ENCODE assay signal across 8 mouse cellular contexts in the genomic region with DNA sequence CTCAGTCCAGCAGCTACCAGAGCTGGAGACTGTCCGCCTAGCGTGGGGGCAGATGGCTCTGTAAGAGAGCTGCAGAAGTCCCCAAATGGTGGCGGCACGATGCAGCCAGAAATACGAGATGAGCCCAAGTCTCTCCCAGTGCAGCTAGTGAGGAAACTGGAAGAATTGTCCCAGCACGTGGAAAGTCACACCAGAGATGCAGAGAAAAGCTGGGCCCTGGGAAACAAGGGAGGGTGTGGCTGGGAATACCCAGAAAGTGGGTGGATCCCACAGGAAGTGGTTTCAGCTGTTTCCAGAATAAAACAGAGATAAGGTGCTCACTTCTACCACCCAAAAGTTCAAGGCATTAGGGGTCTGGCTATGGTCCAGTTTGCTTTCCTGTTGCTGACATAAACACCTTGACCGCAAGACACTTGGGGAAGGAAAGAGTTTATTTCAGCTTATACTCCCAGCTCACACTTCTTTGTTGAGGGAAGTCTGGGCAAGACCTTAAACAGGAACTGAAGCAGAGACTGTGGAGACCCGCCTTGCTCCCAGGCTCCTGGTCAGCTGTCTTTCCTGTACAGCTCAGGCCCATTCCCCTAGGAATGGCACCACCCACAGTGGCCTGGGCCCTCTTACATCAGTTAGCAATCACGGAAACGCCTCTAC.
DNase-seq lines count a peak whose midpoint lies in the region; ATAC-seq and TF ChIP-seq lines count a peak whose summit lies in the region.

No protein-coding gene starts in this region.

- ATAC-seq in forebrain, postnatal 0 days, result no peak
- no peak for ATAC-seq in forebrain, embryonic 13.5 days
- peak; percentile 48; the same call in 1 of the 2 replicates for ATAC-seq in lung, embryonic 14.5 days (ENCODE audit: insufficient read depth)

- peak; percentile 25; the same call in 1 of the 2 replicates for TF ChIP-seq POLR2A in heart, adult 2 months (IDR thresholded peaks at IDR 0.05; ENCODE audit: insufficient read depth, low read depth, low read length)
- TF ChIP-seq POLR2A in kidney, adult 2 months (IDR thresholded peaks at IDR 0.05; ENCODE audit: low read depth, low read length), result no peak

- intact Hi-C loops in heart, adult 2 months (cut with DNase I), result loop anchor here (1.0 to 5.0 kb wide), 4 partner anchors 10 to 216 kb away; no protein-coding TSS in a partner anchor

- no peak for DNase-seq in forebrain, postnatal 0 days
- peak; percentile 76 for DNase-seq in MEL-GATA-1-ER (ENCODE audit: extremely low read depth, low read depth)
- peak; percentile 69 to 81 for DNase-seq in heart, adult 2 months
- DNase-seq in kidney, adult 2 months, result peak; percentile 89
- DNase-seq in lung, embryonic 14.5 days, result peak; percentile 63
- no peak for DNase-seq in layer of hippocampus, adult 11-12 months (ENCODE audit: low spot score)
- DNase-seq in retina, postnatal 1 day, result no peak

- H3K9me3 ChIP-seq in forebrain, postnatal 0 days (ENCODE audit: low read length), result no peaks in the 10 kb centered on the region
- no peaks in the 10 kb centered on the region for H3K9me3 ChIP-seq in forebrain, embryonic 13.5 days (replicated peaks)
- no peaks in the 10 kb centered on the region for H3K9me3 ChIP-seq in lung, embryonic 14.5 days (ENCODE audit: low read depth, low read length)

- no peaks in the 10 kb centered on the region for H3K27me3 ChIP-seq in forebrain, postnatal 0 days (ENCODE audit: insufficient read depth, low read length)
- no peaks in the 10 kb centered on the region for H3K27me3 ChIP-seq in forebrain, embryonic 13.5 days
- H3K27me3 ChIP-seq in heart, adult 2 months (ENCODE audit: control insufficient read depth, insufficient read depth, low read length), result no peaks in the 10 kb centered on the region
- no peaks in the 10 kb centered on the region for H3K27me3 ChIP-seq in kidney, adult 2 months (replicated peaks; ENCODE audit: control insufficient read depth, insufficient read depth, low read length)
- no peaks in the 10 kb centered on the region for H3K27me3 ChIP-seq in lung, embryonic 14.5 days (ENCODE audit: insufficient read depth, low read length)

- no peaks in the 10 kb centered on the region for H3K36me3 ChIP-seq in forebrain, postnatal 0 days (ENCODE audit: insufficient read depth)
- no peaks in the 10 kb centered on the region for H3K36me3 ChIP-seq in forebrain, embryonic 13.5 days (ENCODE audit: poor library complexity, severe bottlenecking)
- 0 out of 2 replicates have a peak, but pooled peaks cover 1% of the 10 kb centered on the region for H3K36me3 ChIP-seq in heart, adult 2 months (ENCODE audit: control insufficient read depth, insufficient read depth, low read length)
- H3K36me3 ChIP-seq in kidney, adult 2 months (ENCODE audit: control insufficient read depth, insufficient read depth, low read length), result no peaks in the 10 kb centered on the region
- no peaks in the 10 kb centered on the region for H3K36me3 ChIP-seq in lung, embryonic 14.5 days (ENCODE audit: insufficient read depth)

- H3K27ac ChIP-seq in forebrain, postnatal 0 days (ENCODE audit: low read depth, low read length), result peak overlapping the region; percentile 70; the same call in 1 of the 2 replicates
- no peak overlapping the region; the same call in 1 of the 2 replicates for H3K27ac ChIP-seq in forebrain, embryonic 13.5 days
- peak overlapping the region; percentile 80 for H3K27ac ChIP-seq in heart, adult 2 months
- peak overlapping the region; percentile 34 for H3K27ac ChIP-seq in kidney, adult 2 months (ENCODE audit: insufficient read depth, low read depth, low read length)
- peak overlapping the region; percentile 37; the same call in 1 of the 2 replicates for H3K27ac ChIP-seq in lung, embryonic 14.5 days (ENCODE audit: low read depth)

- WGBS in forebrain, postnatal 0 days, result 53% methylated on average over 10 of the region's 10 CpGs
- 70% methylated on average over 10 of the region's 10 CpGs for WGBS in forebrain, embryonic 13.5 days
- WGBS in heart, adult 2 months, result 36% methylated on average over 10 of the region's 10 CpGs
- 70% methylated on average over 10 of the region's 10 CpGs for WGBS in kidney, adult 2 months
- WGBS in lung, embryonic 14.5 days, result 48% methylated on average over 10 of the region's 10 CpGs

- H3K9ac ChIP-seq in forebrain, postnatal 0 days, result no peak overlapping the region
- H3K9ac ChIP-seq in forebrain, embryonic 13.5 days, result no peak overlapping the region
- H3K9ac ChIP-seq in heart, adult 2 months (ENCODE audit: low read depth, low read length), result 0 out of 2 replicates have a peak overlapping the region, but pooled peaks have one; percentile 38
- H3K9ac ChIP-seq in lung, embryonic 14.5 days, result no peak overlapping the region

- TF ChIP-seq EP300 in heart, adult 2 months (IDR thresholded peaks at IDR 0.05; ENCODE audit: insufficient read depth, low read depth, low read length), result peak; percentile 73

- peak; percentile 13; the same call in 1 of the 2 replicates for TF ChIP-seq CTCF in forebrain, postnatal 0 days (IDR thresholded peaks at IDR 0.05; ENCODE audit: low read depth)
- TF ChIP-seq CTCF in heart, adult 2 months (IDR thresholded peaks at IDR 0.05), result peak; percentile 16; the same call in 1 of the 2 replicates
- TF ChIP-seq CTCF in kidney, adult 2 months (conservative IDR thresholded peaks at IDR 0.05; ENCODE audit: insufficient read depth, insufficient read length, low read depth, low read length), result no peak
- no peak for TF ChIP-seq CTCF in lung, embryonic 14.5 days (IDR thresholded peaks at IDR 0.05; ENCODE audit: low read depth)

- no peak overlapping the region for H3K4me3 ChIP-seq in forebrain, postnatal 0 days (ENCODE audit: low read depth, low read length)
- H3K4me3 ChIP-seq in forebrain, embryonic 13.5 days, result no peak overlapping the region
- no peak overlapping the region for H3K4me3 ChIP-seq in heart, adult 2 months
- peak overlapping the region; percentile 26; the same call in 1 of the 2 replicates for H3K4me3 ChIP-seq in kidney, adult 2 months (ENCODE audit: insufficient read depth, low read depth, low read length)
- H3K4me3 ChIP-seq in lung, embryonic 14.5 days (ENCODE audit: low read depth, low read length), result no peak overlapping the region

- no peaks in the 10 kb centered on the region; the same call in 1 of the 2 replicates for H3K79me2 ChIP-seq in heart, adult 2 months (replicated peaks; ENCODE audit: control insufficient read depth, insufficient read depth, low read length)

- peaks cover 13% of the 10 kb centered on the region for H3K4me1 ChIP-seq in forebrain, postnatal 0 days (ENCODE audit: insufficient read depth)
- peaks cover 38% of the 10 kb centered on the region for H3K4me1 ChIP-seq in forebrain, embryonic 13.5 days
- H3K4me1 ChIP-seq in heart, adult 2 months (ENCODE audit: control insufficient read depth, insufficient read depth, low read length), result peaks cover 16% of the 10 kb centered on the region
- peaks cover 18% of the 10 kb centered on the region for H3K4me1 ChIP-seq in kidney, adult 2 months (ENCODE audit: control insufficient read depth, insufficient read depth, low read length)
- H3K4me1 ChIP-seq in lung, embryonic 14.5 days (ENCODE audit: insufficient read depth), result peaks cover 7% of the 10 kb centered on the region

- no peak overlapping the region for H3K4me2 ChIP-seq in forebrain, postnatal 0 days (ENCODE audit: low read depth)
- H3K4me2 ChIP-seq in forebrain, embryonic 13.5 days, result no peak overlapping the region
- H3K4me2 ChIP-seq in lung, embryonic 14.5 days, result peak overlapping the region; percentile 18; the same call in 1 of the 2 replicates

Comparison
In these comparisons a context has a peak if more than half of its experiments do, and no peak if none do; other contexts are left out.
1. DNase-seq: peak in MEL-GATA-1-ER (single experiment), heart, adult 2 months (2 of 2), kidney, adult 2 months (single experiment) and lung, embryonic 14.5 days (single experiment); none in forebrain, postnatal 0 days (single experiment), layer of hippocampus, adult 11-12 months (single experiment) and retina, postnatal 1 day (single experiment).
2. CTCF ChIP-seq: peak in forebrain, postnatal 0 days (single experiment) and heart, adult 2 months (single experiment); none in kidney, adult 2 months (single experiment) and lung, embryonic 14.5 days (single experiment).